Mouse (Mus musculus): ENCODE data around the gene Micall1. TPM values are rescaled to one million over a fixed set of nuclear protein-coding genes. Genes with fewer than 3 reads are reported as not detected.

The Micall1 gene
- polyA plus RNA-seq, 1 experiment from 2014 or later = 20.2 TPM

DNA sequence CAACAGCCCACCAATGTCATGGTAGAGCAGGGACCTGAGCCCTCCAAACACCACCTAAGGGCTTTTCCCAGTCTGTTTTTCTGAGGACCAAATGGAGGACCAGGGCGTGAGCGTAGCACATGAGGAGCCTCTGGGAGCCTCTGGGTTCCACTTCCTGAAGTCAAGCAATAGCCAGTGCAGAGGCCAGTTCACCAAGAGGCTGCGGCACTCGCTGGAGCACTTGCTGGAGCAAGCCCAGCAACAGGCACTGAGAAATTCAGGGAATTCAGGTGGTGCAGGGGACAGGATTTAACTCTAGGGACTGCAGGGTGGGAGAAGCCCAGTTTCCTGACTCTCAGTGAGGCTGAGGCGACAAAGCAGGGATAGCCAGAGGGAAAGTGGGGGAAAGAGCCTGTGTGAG is 10.5 kb upstream of the Micall1 start:
- no peaks in the 10 kb centered on the region for H3K27me3 ChIP-seq

DNA sequence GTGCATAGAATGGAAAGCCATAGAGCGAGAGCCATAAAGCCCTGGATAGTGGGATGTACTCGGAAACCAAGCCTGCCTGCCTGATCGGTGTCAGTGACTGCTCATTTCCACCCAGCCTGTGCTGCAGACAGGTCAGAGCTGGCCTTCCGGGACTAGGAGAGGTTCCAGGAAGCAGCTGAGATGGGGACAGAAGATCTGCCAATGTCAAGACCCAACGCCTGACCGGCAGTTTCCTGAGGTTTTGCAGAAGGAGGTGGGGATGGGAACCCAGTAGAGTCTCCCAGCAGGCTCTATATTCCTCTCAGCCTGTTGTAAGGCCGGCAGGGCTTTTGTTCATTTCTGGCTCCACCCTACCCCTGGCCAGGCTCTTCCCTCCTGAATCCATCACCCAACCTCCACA is 9.8 kb upstream of the Micall1 start:
- peak overlapping the region; percentile 97 for H3K27ac ChIP-seq
- H3K4me2 ChIP-seq = no peak overlapping the region
- H3K9ac ChIP-seq = no peak overlapping the region
- no peak overlapping the region for H3K4me3 ChIP-seq
- peaks cover 7% of the 10 kb centered on the region for H3K36me3 ChIP-seq
- 24% methylated on average over 7 of the region's 7 CpGs for WGBS
- peaks cover 61% of the 10 kb centered on the region for H3K4me1 ChIP-seq (replicated peaks)
- no peak; the same call in 1 of the 2 replicates for ATAC-seq (replicated peaks; ENCODE audit: insufficient number of reproducible peaks, insufficient read depth, low FRiP score, low read depth)
- H3K27me3 ChIP-seq = no peaks in the 10 kb centered on the region
- H3K9me3 ChIP-seq (replicated peaks) = no peaks in the 10 kb centered on the region

More for the DNA sequence above, 10.5 kb upstream of the Micall1 start:
- Histone ChIP-seq H3K9ac (peak overlapping the region; percentile 26; the same call in 1 of the 2 replicates), H3K4me3 (no peak overlapping the region), H3K4me1 (replicated peaks) (peaks cover 61% of the 10 kb centered on the region), H3K4me2 (peak overlapping the region; percentile 32; the same call in 1 of the 2 replicates), H3K27ac (peak overlapping the region; percentile 97), H3K9me3 (replicated peaks) (no peaks in the 10 kb centered on the region), H3K36me3 (peaks cover 14% of the 10 kb centered on the region)
- no peak for ATAC-seq (replicated peaks; ENCODE audit: insufficient number of reproducible peaks, insufficient read depth, low FRiP score, low read depth)
- WGBS = 44% methylated on average over 5 of the region's 5 CpGs

- H3K4me3 ChIP-seq = no peak overlapping the region
- H3K27me3 ChIP-seq = no peaks in the 10 kb centered on the region
- whole genome bisulfite sequencing = 53% methylated on average over 4 of the region's 4 CpGs
- H3K27ac ChIP-seq = peak overlapping the region; percentile 97
- no peaks in the 10 kb centered on the region for H3K9me3 ChIP-seq (replicated peaks)
- no peak; the same call in 1 of the 2 replicates for ATAC-seq (replicated peaks; ENCODE audit: insufficient number of reproducible peaks, insufficient read depth, low FRiP score, low read depth)
- peaks cover 1% of the 10 kb centered on the region for H3K36me3 ChIP-seq
- H3K4me1 ChIP-seq (replicated peaks) = peaks cover 61% of the 10 kb centered on the region
- no peak overlapping the region for H3K9ac ChIP-seq
- no peak overlapping the region for H3K4me2 ChIP-seq
Measured at GRCm38 (mm10) chr15:79099456-79099855, 9.2 kb upstream of the Micall1 start.

- Histone ChIP-seq H3K4me2 (no peak overlapping the region), H3K36me3 (no peaks in the 10 kb centered on the region), H3K4me1 (replicated peaks) (peaks cover 61% of the 10 kb centered on the region), H3K27ac (peak overlapping the region; percentile 55; the same call in 1 of the 2 replicates), H3K27me3 (no peaks in the 10 kb centered on the region), H3K9me3 (replicated peaks) (no peaks in the 10 kb centered on the region), H3K9ac (no peak overlapping the region), H3K4me3 (no peak overlapping the region)
- 68% methylated on average over 4 of the region's 4 CpGs for WGBS
- no peak for ATAC-seq (replicated peaks; ENCODE audit: insufficient number of reproducible peaks, insufficient read depth, low FRiP score, low read depth)
Measured at GRCm38 (mm10) chr15:79100391-79100790, 8.3 kb upstream of the Micall1 start.

GRCm38 (mm10) chr15:79101531-79101930 is 7.2 kb upstream of the Micall1 start:
- Histone ChIP-seq H3K9ac (peak overlapping the region; percentile 30; the same call in 1 of the 2 replicates), H3K4me1 (replicated peaks) (peaks cover 56% of the 10 kb centered on the region), H3K4me3 (no peak overlapping the region), H3K27ac (peak overlapping the region; percentile 55; the same call in 1 of the 2 replicates), H3K36me3 (no peaks in the 10 kb centered on the region), H3K4me2 (no peak overlapping the region), H3K27me3 (no peaks in the 10 kb centered on the region), H3K9me3 (replicated peaks) (no peaks in the 10 kb centered on the region)
- ATAC-seq (replicated peaks; ENCODE audit: insufficient number of reproducible peaks, insufficient read depth, low FRiP score, low read depth) = no peak

GRCm38 (mm10) chr15:79103264-79103663 is 5.4 kb upstream of the Micall1 start:
- no peak overlapping the region for H3K27ac ChIP-seq

DNA sequence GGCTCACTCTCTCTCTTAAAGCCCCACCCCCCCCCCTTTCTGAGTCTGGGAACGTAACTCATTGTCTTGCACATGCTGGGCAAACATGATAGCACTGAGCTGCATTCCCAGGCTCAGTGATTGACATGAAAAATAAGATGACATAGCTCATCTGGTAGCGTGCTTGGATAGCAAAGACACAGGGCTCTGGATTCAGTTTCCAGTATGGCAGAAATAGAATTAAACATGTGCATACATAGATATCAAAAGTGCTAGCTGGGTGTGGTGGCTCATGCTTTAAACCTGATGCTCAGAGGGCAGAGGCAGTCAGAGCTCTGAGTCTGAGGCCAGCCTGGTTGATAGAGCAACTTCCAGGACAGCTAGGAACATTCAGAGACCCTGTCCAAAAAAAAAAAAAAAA is 2.9 kb upstream of the Micall1 start:
- ATAC-seq (replicated peaks; ENCODE audit: insufficient number of reproducible peaks, insufficient read depth, low FRiP score, low read depth) = no peak
- 38% methylated on average over 2 of the region's 2 CpGs for WGBS
- no peak overlapping the region for H3K27ac ChIP-seq

More at GRCm38 (mm10) chr15:79103264-79103663, 5.4 kb upstream of the Micall1 start:
- Histone ChIP-seq H3K4me2 (no peak overlapping the region), H3K4me1 (replicated peaks) (peaks cover 44% of the 10 kb centered on the region), H3K9ac (no peak overlapping the region), H3K4me3 (no peak overlapping the region), H3K27me3 (no peaks in the 10 kb centered on the region), H3K9me3 (replicated peaks) (no peaks in the 10 kb centered on the region), H3K36me3 (no peaks in the 10 kb centered on the region)
- 71% methylated on average over 10 of the region's 10 CpGs for WGBS
- no peak for ATAC-seq (replicated peaks; ENCODE audit: insufficient number of reproducible peaks, insufficient read depth, low FRiP score, low read depth)

DNA sequence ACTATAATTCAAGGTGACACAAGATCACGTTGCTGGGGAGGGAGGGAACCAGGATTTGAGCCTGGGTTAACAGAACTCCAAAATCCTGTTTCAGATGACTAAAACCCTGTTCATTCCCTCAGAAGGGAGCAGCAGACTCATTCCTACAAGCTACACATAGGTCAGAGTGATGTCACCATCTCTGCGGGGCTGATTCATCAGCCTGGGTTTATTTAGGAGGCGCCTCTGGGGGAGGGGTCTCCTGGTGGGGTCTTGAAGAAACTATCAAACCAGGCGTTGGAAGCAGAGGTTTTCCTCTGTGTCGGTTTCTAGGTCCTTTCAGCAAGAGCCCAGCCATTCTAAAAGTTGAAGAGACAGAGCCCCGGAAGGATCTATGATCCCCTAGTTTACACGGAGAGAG is 732 bp upstream of the Micall1 start:
- Histone ChIP-seq H3K27ac (peak overlapping the region; percentile 98), H3K27me3 (no peaks in the 10 kb centered on the region), H3K36me3 (peaks cover 3% of the 10 kb centered on the region; the same call in 1 of the 2 replicates), H3K9ac (peak overlapping the region; percentile 99), H3K9me3 (replicated peaks) (no peaks in the 10 kb centered on the region), H3K4me2 (peak overlapping the region; percentile 81), H3K4me1 (replicated peaks) (peaks cover 35% of the 10 kb centered on the region), H3K4me3 (peak overlapping the region; percentile 90; the same call in 1 of the 2 replicates)
- no peak for ATAC-seq (replicated peaks; ENCODE audit: insufficient number of reproducible peaks, insufficient read depth, low FRiP score, low read depth)
- 23% methylated on average over 7 of the region's 7 CpGs for WGBS

More for the DNA sequence above, 2.9 kb upstream of the Micall1 start:
- peaks cover 32% of the 10 kb centered on the region for H3K4me1 ChIP-seq (replicated peaks)
- H3K4me2 ChIP-seq = no peak overlapping the region
- H3K27me3 ChIP-seq = no peaks in the 10 kb centered on the region
- H3K9ac ChIP-seq = no peak overlapping the region
- H3K36me3 ChIP-seq = no peaks in the 10 kb centered on the region
- no peak overlapping the region for H3K4me3 ChIP-seq
- no peaks in the 10 kb centered on the region for H3K9me3 ChIP-seq (replicated peaks)

- peak; percentile 25 for ATAC-seq (replicated peaks; ENCODE audit: insufficient number of reproducible peaks, insufficient read depth, low FRiP score, low read depth)
- Histone ChIP-seq H3K4me3 (peak overlapping the region; percentile 90), H3K36me3 (peaks cover 5% of the 10 kb centered on the region; the same call in 1 of the 2 replicates), H3K27ac (peak overlapping the region; percentile 98), H3K9ac (peak overlapping the region; percentile 99), H3K4me2 (peak overlapping the region; percentile 81), H3K27me3 (no peaks in the 10 kb centered on the region), H3K9me3 (replicated peaks) (no peaks in the 10 kb centered on the region), H3K4me1 (replicated peaks) (peaks cover 36% of the 10 kb centered on the region)
- WGBS = under 1% methylated on average over 46 of the region's 46 CpGs
Measured at GRCm38 (mm10) chr15:79109321-79109934, 730 bp downstream of the Micall1 start.

- H3K9ac ChIP-seq = peak overlapping the region; percentile 99
- H3K4me3 ChIP-seq = peak overlapping the region; percentile 90
- no peaks in the 10 kb centered on the region for H3K27me3 ChIP-seq
- no peaks in the 10 kb centered on the region for H3K9me3 ChIP-seq (replicated peaks)
- H3K4me1 ChIP-seq (replicated peaks) = peaks cover 36% of the 10 kb centered on the region
- ATAC-seq (replicated peaks; ENCODE audit: insufficient number of reproducible peaks, insufficient read depth, low FRiP score, low read depth) = no peak
- peak overlapping the region; percentile 81 for H3K4me2 ChIP-seq
- 12% methylated on average over 9 of the region's 9 CpGs for WGBS
- peak overlapping the region; percentile 98 for H3K27ac ChIP-seq
- H3K36me3 ChIP-seq = peaks cover 11% of the 10 kb centered on the region; the same call in 1 of the 2 replicates
Measured at GRCm38 (mm10) chr15:79110031-79110430, 1.3 kb downstream of the Micall1 start.

DNA sequence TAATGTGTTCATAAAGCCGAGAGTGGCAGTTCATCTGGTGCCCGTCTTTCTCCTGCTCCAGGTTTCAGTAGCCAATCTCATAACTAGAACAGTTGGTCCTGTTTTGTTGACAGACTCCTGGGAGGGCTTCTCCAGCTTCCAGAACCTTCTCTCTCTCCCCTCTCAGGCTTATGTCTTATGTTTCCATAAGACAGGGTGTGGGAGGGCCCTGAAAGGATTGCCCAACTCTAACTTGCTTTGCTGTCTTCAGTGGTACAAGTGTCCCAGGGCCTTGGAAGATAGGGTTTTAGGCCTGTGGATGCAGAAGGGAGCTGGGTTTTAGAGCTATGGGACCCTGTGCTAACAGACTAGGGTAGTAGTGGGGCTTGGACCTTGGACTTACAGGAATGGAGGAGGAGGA is 1.8 kb downstream of the Micall1 start:
- 46% methylated on average over 2 of the region's 2 CpGs for WGBS
- Histone ChIP-seq H3K27ac (peak overlapping the region; percentile 98), H3K36me3 (peaks cover 16% of the 10 kb centered on the region), H3K27me3 (no peaks in the 10 kb centered on the region), H3K4me1 (replicated peaks) (peaks cover 36% of the 10 kb centered on the region), H3K4me2 (peak overlapping the region; percentile 81), H3K9me3 (replicated peaks) (no peaks in the 10 kb centered on the region), H3K9ac (peak overlapping the region; percentile 99), H3K4me3 (peak overlapping the region; percentile 90)
- no peak for ATAC-seq (replicated peaks; ENCODE audit: insufficient number of reproducible peaks, insufficient read depth, low FRiP score, low read depth)

DNA sequence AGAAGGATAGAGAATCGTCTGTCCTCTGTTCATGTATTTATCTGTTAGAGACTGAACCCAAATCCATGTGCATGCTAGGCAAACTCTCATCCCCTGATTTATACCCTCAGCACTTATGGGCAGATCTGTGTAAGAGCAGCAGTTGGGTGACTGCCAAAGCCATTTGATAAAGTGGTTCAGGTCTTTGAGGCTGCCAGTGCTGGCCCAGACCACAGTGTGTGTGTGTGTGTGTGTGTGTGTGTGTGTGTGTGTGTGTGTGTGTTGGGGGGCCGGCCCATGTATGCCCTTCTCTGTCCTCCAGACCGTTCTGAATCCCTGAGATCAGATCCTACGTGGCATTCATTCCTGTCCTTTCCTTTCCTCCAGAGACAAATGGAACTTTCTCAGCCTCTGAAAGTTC is 3.1 kb downstream of the Micall1 start:
- Histone ChIP-seq H3K4me2 (peak overlapping the region; percentile 81), H3K36me3 (peaks cover 27% of the 10 kb centered on the region), H3K27ac (peak overlapping the region; percentile 98), H3K9me3 (replicated peaks) (no peaks in the 10 kb centered on the region), H3K27me3 (no peaks in the 10 kb centered on the region), H3K9ac (peak overlapping the region; percentile 99; the same call in 1 of the 2 replicates), H3K4me3 (peak overlapping the region; percentile 90), H3K4me1 (replicated peaks) (peaks cover 36% of the 10 kb centered on the region)
- 16% methylated on average over 4 of the region's 4 CpGs for WGBS
- ATAC-seq (replicated peaks; ENCODE audit: insufficient number of reproducible peaks, insufficient read depth, low FRiP score, low read depth) = peak; percentile 33

Measured in heart, embryonic 15.5 days (tissue).